Mouse (Mus musculus): ENCODE data around the gene Srrm2.

DNA sequence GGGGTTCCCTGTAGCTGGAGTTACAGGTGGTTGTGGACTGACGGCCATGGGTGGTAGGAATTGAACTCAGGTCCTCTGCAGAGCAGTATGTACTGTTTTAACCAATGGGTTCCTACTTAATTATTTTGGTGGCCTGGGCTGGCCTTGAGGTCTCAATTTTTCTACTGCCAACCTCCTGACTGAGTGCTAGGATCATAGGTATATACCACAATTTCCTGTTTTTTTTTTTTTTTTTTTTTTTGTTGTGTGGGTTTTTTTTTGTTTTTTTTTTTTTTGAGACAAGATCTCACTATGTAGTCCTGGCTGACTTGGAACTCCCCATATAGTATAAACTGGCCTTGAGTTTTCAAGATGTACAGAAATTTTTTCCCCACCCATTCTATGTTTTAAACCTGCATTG, 40.9 kb downstream of the Srrm2 start:
- no peak for TF ChIP-seq GATA1 (IDR thresholded peaks at IDR 0.05; ENCODE audit: borderline replicate concordance, low read length)
- no peak for TF ChIP-seq FLI1 (IDR thresholded peaks at IDR 0.05; ENCODE audit: low read length)

Measured in megakaryocyte, embryonic 14.5 days (primary cell).